Comparison of ENCODE assay signal across 8 mouse cellular contexts in the genomic region with DNA sequence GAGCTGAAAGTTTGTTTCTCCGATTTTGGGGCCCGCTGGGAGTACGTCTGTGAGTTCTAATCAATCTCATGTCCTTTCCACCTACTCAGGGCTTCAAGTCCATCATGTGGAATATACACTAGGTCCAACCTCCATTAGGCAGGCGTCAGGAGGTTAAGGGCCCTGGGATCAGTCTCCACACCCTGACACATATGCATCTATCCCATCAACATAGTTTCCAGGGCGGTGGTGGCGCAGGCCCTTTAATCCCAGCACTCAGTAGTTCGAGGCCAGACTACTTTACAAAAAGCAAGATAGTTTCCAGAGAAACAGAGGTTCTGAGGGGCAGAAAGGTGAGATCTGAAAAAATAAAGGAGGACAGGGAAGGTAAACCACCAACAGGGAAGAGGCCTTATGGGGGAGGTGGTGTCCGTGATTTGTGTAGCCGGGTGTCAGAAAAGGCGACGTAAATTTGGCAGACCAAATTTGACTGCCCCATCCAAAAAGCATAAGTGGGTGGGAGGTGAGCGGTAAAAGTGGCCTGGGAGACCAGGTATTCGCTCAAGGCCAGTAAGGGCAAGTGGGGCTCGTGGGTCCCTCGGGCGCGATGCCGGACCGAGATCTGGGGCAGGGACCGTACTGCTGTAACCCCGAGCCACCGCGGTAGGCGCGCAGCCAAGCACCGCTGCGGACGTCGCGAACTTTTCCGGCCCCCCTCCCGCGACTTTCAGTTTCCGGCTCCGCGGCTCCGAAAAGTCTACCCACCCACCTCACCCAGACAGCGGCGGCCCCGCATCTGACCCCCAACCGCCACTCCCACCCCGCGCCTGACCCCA. TPM values are rescaled to one million over a fixed set of nuclear protein-coding genes. Genes with fewer than 3 reads are reported as not detected.
DNase-seq lines count a peak whose midpoint lies in the region; ATAC-seq and TF ChIP-seq lines count a peak whose summit lies in the region.

No protein-coding gene starts in this region.

- H3K36me3 ChIP-seq in kidney, embryonic 15.5 days, result 0 out of 2 replicates have a peak, but pooled peaks cover 5% of the 10 kb centered on the region
- H3K36me3 ChIP-seq in erythroblast, embryonic 14.5 days (ENCODE audit: control insufficient read depth), result peaks cover 23% of the 10 kb centered on the region
- no peaks in the 10 kb centered on the region for H3K36me3 ChIP-seq in intestine, postnatal 0 days (ENCODE audit: control insufficient read depth, insufficient read depth)
- no peaks in the 10 kb centered on the region for H3K36me3 ChIP-seq in midbrain, embryonic 16.5 days (ENCODE audit: control insufficient read depth, insufficient read depth, low read length)

- no peaks in the 10 kb centered on the region for H3K9me3 ChIP-seq in kidney, embryonic 15.5 days (replicated peaks)
- no peaks in the 10 kb centered on the region for H3K9me3 ChIP-seq in erythroblast, embryonic 14.5 days (ENCODE audit: control insufficient read depth, low read length)
- H3K9me3 ChIP-seq in intestine, postnatal 0 days (ENCODE audit: control insufficient read depth), result no peaks in the 10 kb centered on the region
- H3K9me3 ChIP-seq in midbrain, embryonic 16.5 days (replicated peaks; ENCODE audit: control insufficient read depth, low read length, poor library complexity, severe bottlenecking), result no peaks in the 10 kb centered on the region

- H3K4me2 ChIP-seq in kidney, embryonic 15.5 days, result peak overlapping the region; percentile 75
- H3K4me2 ChIP-seq in intestine, postnatal 0 days (replicated peaks; ENCODE audit: low read depth), result peak overlapping the region; percentile 68
- peak overlapping the region; percentile 86 for H3K4me2 ChIP-seq in midbrain, embryonic 16.5 days (ENCODE audit: low read length)

- ATAC-seq in kidney, embryonic 15.5 days (replicated peaks; ENCODE audit: low FRiP score), result peak; percentile 73
- peak; percentile 65 for ATAC-seq in intestine, postnatal 0 days
- ATAC-seq in midbrain, embryonic 16.5 days, result peak; percentile 73; the same call in 1 of the 2 replicates

- H3K27me3 ChIP-seq in kidney, embryonic 15.5 days, result no peaks in the 10 kb centered on the region
- no peaks in the 10 kb centered on the region; the same call in 1 of the 2 replicates for H3K27me3 ChIP-seq in erythroblast, embryonic 14.5 days (ENCODE audit: control insufficient read depth)
- H3K27me3 ChIP-seq in intestine, postnatal 0 days (replicated peaks; ENCODE audit: control insufficient read depth, insufficient read depth, low read length), result no peaks in the 10 kb centered on the region
- H3K27me3 ChIP-seq in midbrain, embryonic 16.5 days (ENCODE audit: control insufficient read depth, insufficient read depth, low read depth, low read length), result no peaks in the 10 kb centered on the region

- no peak for DNase-seq in kidney, postnatal 4 days
- DNase-seq in MN1 (ENCODE audit: low spot score), result peak; percentile 62
- no peak for DNase-seq in thymus, postnatal 36 days
- DNase-seq in frontal cortex, postnatal 10 days (ENCODE audit: low spot score in 2 of 2), result no peak

- H3K27ac ChIP-seq in kidney, embryonic 15.5 days, result peak overlapping the region; percentile 82
- peak overlapping the region; percentile 74 for H3K27ac ChIP-seq in intestine, postnatal 0 days (ENCODE audit: low read depth, low read length)
- peak overlapping the region; percentile 50; the same call in 1 of the 2 replicates for H3K27ac ChIP-seq in midbrain, embryonic 16.5 days (ENCODE audit: low read length)

- H3K9ac ChIP-seq in kidney, embryonic 15.5 days, result peak overlapping the region; percentile 86
- H3K9ac ChIP-seq in intestine, postnatal 0 days (ENCODE audit: low read depth, low read length), result peak overlapping the region; percentile 82
- peak overlapping the region; percentile 75 for H3K9ac ChIP-seq in midbrain, embryonic 16.5 days (ENCODE audit: low read depth, low read length)

- peaks cover 36% of the 10 kb centered on the region for H3K4me1 ChIP-seq in kidney, embryonic 15.5 days
- peaks cover 41% of the 10 kb centered on the region for H3K4me1 ChIP-seq in erythroblast, embryonic 14.5 days (ENCODE audit: control insufficient read depth)
- no peaks in the 10 kb centered on the region for H3K4me1 ChIP-seq in intestine, postnatal 0 days (replicated peaks; ENCODE audit: control insufficient read depth, insufficient read depth, low read length)
- peaks cover 9% of the 10 kb centered on the region for H3K4me1 ChIP-seq in midbrain, embryonic 16.5 days (ENCODE audit: control insufficient read depth, insufficient read depth, low read length)

- H3K4me3 ChIP-seq in kidney, embryonic 15.5 days (replicated peaks), result peak overlapping the region; percentile 81
- peak overlapping the region; percentile 81 for H3K4me3 ChIP-seq in erythroblast, embryonic 14.5 days (replicated peaks)
- peak overlapping the region; percentile 65 for H3K4me3 ChIP-seq in intestine, postnatal 0 days (ENCODE audit: low read depth, low read length)
- H3K4me3 ChIP-seq in midbrain, embryonic 16.5 days (ENCODE audit: low read depth, low read length), result peak overlapping the region; percentile 66

- WGBS in kidney, embryonic 15.5 days, result 8% methylated on average over 43 of the region's 43 CpGs
- 5% methylated on average over 29 of the region's 43 CpGs for WGBS in intestine, postnatal 0 days
- 8% methylated on average over 43 of the region's 43 CpGs for WGBS in midbrain, embryonic 16.5 days

- 0 out of 2 replicates have a peak, but pooled peaks have one; percentile 16 for TF ChIP-seq CTCF in intestine, postnatal 0 days (IDR thresholded peaks at IDR 0.05; ENCODE audit: low read depth)

RNA-seq across cellular contexts. Expression of a gene that starts 0.5 kb away (rescaled TPM):
- 36.0 and 37.3 TPM in 2 replicates for polyA plus RNA-seq in kidney, embryonic 15.5 days (2015; fragmentation: Nextera tagmentation; extraction: Ambion mirVana)
- 0.84 and 0.95 TPM in 2 replicates for polyA plus RNA-seq in erythroblast, embryonic 14.5 days (2012)
- polyA plus RNA-seq in intestine, postnatal 0 days (2015; fragmentation: Nextera tagmentation; extraction: Ambion mirVana), result 16.4 and 18.7 TPM in 2 replicates
- polyA plus RNA-seq in midbrain, embryonic 16.5 days (2015; fragmentation: Nextera tagmentation; extraction: Ambion mirVana), result 15.2 and 15.9 TPM in 2 replicates

RNA-seq across cellular contexts. Expression of a gene that starts 11.4 kb away (rescaled TPM):
- polyA plus RNA-seq in kidney, embryonic 15.5 days (2015; fragmentation: Nextera tagmentation; extraction: Ambion mirVana), result 373 and 392 TPM in 2 replicates
- polyA plus RNA-seq in erythroblast, embryonic 14.5 days (2012), result 168 and 190 TPM in 2 replicates
- 481 and 496 TPM in 2 replicates for polyA plus RNA-seq in intestine, postnatal 0 days (2015; fragmentation: Nextera tagmentation; extraction: Ambion mirVana)
- 374 and 380 TPM in 2 replicates for polyA plus RNA-seq in midbrain, embryonic 16.5 days (2015; fragmentation: Nextera tagmentation; extraction: Ambion mirVana)

RNA-seq across cellular contexts. Expression of a gene that starts 28.4 kb away (rescaled TPM):
- polyA plus RNA-seq in kidney, embryonic 15.5 days (2015; fragmentation: Nextera tagmentation; extraction: Ambion mirVana), result 8.4 and 10.1 TPM in 2 replicates
- polyA plus RNA-seq in erythroblast, embryonic 14.5 days (2012), result 0.09 and 0.38 TPM in 2 replicates
- 588 and 718 TPM in 2 replicates for polyA plus RNA-seq in intestine, postnatal 0 days (2015; fragmentation: Nextera tagmentation; extraction: Ambion mirVana)
- polyA plus RNA-seq in midbrain, embryonic 16.5 days (2015; fragmentation: Nextera tagmentation; extraction: Ambion mirVana), result 0.50 and 2.4 TPM in 2 replicates

RNA-seq across cellular contexts. Expression of a gene that starts 28.8 kb away (rescaled TPM):
- polyA plus RNA-seq in kidney, embryonic 15.5 days (2015; fragmentation: Nextera tagmentation; extraction: Ambion mirVana), result 184 and 197 TPM in 2 replicates
- polyA plus RNA-seq in erythroblast, embryonic 14.5 days (2012), result 0.21 and 0.30 TPM in 2 replicates
- polyA plus RNA-seq in intestine, postnatal 0 days (2015; fragmentation: Nextera tagmentation; extraction: Ambion mirVana), result 116 TPM in 2 replicates
- polyA plus RNA-seq in midbrain, embryonic 16.5 days (2015; fragmentation: Nextera tagmentation; extraction: Ambion mirVana), result 148 and 149 TPM in 2 replicates

RNA-seq across cellular contexts. Expression of a gene that starts 35.4 kb away (rescaled TPM):
- polyA plus RNA-seq in kidney, embryonic 15.5 days (2015; fragmentation: Nextera tagmentation; extraction: Ambion mirVana), result 0.15 and 0.21 TPM in 2 replicates
- 0.01 TPM in 1 of 2 replicates, not detected in the other for polyA plus RNA-seq in erythroblast, embryonic 14.5 days (2012)
- 0.68 and 0.78 TPM in 2 replicates for polyA plus RNA-seq in intestine, postnatal 0 days (2015; fragmentation: Nextera tagmentation; extraction: Ambion mirVana)
- polyA plus RNA-seq in midbrain, embryonic 16.5 days (2015; fragmentation: Nextera tagmentation; extraction: Ambion mirVana), result 11.4 and 14.9 TPM in 2 replicates

Comparison
In these comparisons a context has a peak if more than half of its experiments do, and no peak if none do; other contexts are left out.
1. RNA of a gene that starts 28.4 kb away (polyA plus RNA-seq): 588 to 718 TPM in intestine, postnatal 0 days; 8.4 to 10.1 TPM in kidney, embryonic 15.5 days, 0.50 to 2.4 TPM in midbrain, embryonic 16.5 days and 0.09 to 0.38 TPM in erythroblast, embryonic 14.5 days; every median in the first group is over 10 times any median in the second.
2. Peak in every context shown above with its lines, with median percentiles within 50 percentile points of each other: ATAC-seq, H3K27ac ChIP-seq, H3K4me2 ChIP-seq, H3K4me3 ChIP-seq and H3K9ac ChIP-seq.